Mouse (Mus musculus) A20 (cell line): ENCODE measurements around the gene Glp2r.

Experiments used
- DNase-seq: peaks from one replicate; pipeline ENCODE4 v3.0.0-alpha.2; 2011; ENCODE audit warnings: low read depth, low spot score

The Glp2r gene

DNA sequence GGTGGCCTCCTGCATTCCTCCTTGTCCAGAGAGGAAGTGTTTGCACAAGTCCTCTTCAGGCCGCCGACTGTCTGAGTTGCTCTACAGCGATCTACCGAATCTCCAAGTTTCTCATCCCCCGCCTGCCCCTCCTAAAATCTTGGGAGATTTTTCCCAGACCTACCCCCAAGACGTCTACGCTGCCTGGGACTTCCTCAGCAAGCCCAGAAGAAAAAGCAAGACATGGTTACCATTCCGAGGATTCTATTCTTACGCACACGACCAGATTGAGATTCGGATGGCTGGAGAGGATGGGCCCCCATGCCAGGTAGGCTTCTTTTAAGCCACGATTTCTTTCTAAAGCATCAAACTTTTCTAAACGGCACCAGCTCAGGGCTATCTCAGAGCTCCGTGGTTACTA, at the start of gene Glp2r:
Glp2r (minus strand) TSS at position 101 of the 400 bp plus-strand sequence.
- DNase-seq, result no peak

DNA sequence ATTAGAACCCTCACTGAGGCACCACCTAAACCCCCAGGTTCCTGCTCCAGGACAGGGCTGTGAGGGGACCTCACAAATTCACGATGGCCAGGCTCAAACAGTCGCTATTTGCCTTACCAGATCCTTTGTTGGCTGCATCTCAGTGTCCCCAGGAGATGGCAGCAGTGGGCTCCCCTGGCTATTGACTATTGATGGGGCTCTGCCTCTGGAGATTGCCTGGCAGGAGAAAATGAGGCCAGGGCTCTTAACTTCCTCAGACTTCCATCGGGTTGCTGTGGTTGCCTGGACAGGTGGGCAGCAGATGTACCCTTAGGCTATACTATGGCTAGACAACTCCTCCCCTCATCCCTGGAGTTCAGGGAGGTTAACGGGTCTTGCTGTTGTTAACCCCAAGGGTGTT, 49.3 kb upstream of the Glp2r start:
- DNase-seq, result peak; percentile 47

DNA sequence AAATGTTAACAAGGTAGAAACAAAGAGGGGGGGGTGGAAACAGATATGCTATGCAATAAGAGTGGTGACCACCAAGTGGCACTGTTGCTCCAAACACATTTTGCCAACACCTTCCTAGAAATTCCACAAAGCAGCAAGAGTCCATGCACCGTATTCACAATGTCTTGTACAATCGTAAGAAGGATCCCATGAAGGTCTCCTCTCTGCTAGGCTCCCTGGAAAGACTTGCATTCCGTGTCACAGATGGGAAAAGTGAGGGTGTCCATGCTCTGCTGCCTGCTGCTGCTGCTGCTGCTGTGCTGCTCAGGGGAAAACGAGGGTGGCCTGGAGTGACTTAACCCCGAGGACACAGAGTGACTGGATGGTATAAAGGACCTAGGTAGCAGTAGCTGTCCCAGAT, 48.7 kb upstream of the Glp2r start:
- peak; percentile 15 for DNase-seq

DNA sequence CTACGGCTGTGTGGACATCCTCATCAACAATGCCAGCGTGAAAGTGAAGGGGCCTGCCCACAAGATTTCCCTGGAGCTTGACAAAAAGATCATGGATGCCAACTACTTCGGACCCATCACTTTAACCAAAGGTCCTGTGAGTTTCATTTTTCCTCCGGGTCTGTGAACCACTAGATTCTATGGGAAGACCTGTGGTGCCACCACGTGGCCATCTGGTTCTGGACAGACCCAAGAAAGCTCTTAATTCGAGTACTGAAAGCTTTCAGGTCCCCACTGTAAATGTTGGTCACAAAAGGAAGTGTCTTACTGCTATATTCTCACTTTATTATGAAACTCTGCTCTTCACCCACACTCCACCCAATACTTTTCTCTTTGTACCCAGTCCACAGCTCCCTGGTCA, 40.6 kb upstream of the Glp2r start:
- peak; percentile 7 for DNase-seq

DNA sequence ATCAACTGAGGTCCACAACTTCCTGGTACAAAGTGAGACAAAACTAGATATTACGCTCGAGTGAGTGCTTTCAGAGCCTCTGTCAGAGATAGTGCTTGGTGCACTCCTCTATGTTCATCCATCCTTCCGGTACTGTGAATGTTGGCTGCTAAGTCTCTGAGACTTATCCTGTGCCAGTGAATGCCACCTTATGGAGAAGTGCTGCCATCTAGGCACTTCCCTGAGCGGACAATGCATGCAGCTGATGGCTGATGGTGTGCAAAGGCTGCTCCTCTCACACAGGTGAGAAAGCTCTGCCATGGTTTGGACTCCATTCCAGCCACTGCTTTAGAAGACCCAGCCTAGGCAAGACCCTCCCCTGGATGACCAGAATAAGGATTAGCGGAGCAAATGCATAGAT, 37.1 kb upstream of the Glp2r start:
- no peak for DNase-seq

DNA sequence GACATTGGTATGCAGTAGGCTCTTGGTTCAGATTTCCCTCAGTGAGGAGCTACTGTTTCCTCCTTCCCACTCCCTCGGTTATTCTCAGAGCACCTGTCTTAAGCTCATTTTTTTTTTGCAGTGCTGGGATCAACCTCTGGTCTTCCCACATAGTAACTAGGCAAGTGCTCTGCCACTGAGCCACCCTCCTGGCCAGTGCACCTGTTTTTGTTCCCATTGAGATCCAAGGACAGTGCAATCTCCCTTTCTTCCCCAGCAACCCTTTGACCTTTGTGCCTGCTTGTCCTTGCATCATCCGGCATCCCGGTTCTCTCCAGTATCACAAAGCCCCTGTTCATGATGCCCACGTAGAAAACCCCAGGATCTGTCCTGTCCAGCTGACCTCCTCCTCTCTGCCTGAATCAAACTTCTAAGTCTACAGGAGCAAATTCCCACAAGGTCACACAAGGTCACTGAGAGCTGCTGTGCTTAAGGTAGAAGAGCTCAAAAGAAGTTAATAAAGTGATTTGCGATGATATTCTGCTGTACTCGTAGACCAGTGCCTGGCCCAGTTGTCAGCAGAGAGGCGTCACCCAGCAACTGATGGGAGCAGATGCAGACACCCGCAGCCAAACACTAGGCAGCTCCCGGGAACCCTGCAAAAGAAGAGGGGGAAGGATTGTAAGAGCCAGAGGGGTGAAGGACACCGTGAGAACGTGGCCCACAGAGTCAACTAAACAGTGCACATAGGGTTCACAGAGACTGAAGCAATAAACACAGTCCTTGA, 36.1 kb upstream of the Glp2r start:
- DNase-seq, result no peak

DNA sequence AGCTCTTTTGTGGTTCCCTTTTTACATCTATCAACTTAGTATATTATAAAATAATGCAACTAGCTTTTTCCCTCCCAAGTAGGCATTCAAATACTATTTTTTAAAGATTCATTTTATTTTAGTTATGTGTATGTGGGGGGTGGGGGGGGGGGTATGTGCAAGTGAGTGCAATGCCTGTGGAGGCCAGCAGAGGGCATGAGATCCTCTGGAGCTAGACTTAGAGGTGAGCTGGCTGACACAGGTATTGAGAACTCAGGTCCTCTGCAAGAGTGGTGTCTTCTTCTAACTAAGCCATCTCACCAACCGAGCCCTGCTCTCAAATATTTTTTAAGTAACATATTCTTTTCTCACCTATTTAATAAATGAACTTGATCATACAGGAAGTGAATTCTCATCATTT, 34.6 kb upstream of the Glp2r start:
- DNase-seq, result peak; percentile 23

DNA sequence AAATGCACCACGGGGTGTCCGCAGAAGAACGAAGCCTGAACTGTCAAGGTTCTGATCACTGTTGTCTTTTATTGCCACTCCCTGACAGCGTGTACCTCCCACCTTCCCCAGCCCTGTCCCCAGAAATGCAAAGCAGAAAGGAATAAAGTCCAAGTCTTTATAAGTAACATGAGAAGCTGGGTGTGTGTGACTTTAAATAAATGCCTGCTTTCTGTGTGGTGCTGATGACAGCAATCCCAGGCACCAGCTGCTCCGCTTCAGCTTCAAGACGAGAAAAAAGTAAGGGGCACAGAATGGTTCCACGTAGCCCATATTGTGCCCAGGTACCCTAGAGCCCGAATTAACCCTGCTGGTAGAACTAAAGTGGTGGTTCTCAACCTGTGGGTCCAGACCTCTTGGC, 30.2 kb upstream of the Glp2r start:
- no peak for DNase-seq

DNA sequence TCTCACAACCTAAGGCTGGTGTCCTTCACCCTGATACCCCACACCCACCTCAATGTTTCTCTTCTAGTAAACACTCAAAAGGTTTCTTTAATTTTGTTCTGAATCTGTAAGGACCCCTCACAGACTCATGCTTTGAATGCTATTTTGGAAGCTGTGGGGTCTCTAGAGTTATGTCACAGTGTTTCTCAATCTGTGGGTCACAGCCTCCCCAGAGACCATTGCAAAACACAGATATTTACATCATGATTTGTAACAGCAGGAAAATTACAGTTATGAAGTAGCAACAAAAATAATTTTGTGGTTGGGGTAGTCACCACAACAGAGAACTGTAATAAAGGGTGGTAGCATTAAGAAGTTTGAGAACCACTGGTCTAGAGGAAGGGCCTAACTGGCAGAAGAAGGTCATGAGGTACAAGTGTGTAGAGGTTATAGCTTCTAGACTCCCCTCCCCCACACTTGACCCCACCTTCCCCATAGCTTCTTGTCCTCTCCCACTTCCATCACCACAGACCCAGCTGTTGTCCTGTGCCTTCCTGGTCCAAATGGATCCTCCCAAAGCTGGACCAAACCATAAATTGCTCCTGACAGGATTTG, 29.3 kb upstream of the Glp2r start:
- DNase-seq, result no peak

DNA sequence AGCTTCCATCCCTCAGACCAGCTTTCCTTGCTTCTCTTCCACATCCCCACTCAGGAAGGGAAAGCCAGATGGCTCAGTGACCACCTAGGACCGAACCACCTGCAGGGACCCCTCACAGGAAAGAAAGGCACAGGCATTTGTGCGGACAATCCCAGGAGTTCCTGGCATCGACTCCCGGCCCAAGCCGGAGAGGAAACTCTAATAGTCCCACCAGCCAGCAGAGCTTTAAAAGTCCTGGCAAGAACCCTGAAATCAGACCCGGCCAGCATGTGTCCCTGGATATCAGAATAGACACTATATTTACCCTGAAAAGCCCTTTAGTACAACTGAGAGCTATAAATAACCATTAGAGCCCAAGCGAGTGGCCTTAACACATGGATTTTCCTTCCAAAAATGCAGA, 27.0 kb upstream of the Glp2r start, which contains the start of gene Dhrs7c:
Dhrs7c (plus strand) TSS at position 257 of the 400 bp plus-strand sequence.
- no peak for DNase-seq

DNA sequence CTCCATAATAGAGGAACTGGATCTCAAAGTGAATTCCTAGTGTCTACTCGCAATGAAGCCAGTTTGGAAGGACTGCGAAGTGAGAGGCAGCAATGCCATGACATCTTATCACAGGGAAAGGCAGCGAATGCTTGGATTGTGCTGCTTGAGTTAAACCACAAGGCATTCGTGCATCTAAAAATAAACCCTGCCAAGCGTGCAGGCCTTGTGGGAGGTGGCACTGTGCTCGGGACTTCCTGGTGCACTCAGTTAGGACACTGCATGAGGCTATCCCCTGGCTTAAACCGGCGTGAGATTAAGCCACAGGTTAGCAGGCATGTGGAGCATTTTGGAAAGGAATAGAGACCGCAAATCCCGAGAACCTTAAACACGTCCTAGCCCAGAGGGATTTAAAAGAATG, 19.2 kb upstream of the Glp2r start:
- no peak for DNase-seq

DNA sequence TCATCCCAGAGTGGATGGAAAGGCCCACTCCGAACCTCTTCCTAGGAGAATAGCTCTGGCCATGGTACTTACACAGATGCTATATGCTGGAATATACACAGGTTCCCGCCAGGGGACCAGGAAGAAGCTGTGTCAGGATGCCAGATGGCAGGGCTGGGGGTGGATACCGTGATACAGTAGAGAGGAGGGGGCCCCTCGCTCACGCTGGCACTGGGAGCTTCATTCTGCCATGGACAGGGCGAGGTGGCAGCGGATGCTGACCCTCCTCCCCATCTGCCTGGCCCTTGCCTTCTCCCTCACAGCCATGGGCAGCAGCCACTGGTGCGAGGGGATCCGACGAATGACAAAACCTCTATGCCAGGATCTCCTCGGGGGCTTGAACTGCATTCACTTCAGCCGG, 3.4 kb upstream of the Glp2r start, which contains the start of gene Gsg1l2:
Gsg1l2 (plus strand) TSS at position 230 of the 400 bp plus-strand sequence.
- DNase-seq, result no peak

DNA sequence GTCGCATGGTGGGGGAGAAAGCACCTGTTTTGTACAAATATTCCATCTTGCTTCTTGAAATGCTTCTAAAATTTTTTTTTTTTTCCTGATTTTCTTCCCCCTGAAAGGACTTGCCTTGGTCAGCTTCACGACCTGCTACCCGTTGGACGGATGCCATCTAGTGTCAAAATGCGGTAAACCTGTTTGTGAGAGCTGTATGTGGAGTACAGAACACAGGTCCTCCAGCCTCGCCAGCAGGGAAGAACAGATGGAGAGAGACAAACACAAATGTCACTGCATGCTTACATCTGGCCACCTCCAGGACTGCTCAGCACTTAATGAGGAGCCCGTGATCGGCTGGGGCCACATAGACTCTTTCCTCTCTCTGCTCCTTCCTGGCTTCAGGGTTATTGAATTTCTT, 1.6 kb upstream of the Glp2r start:
- peak; percentile 69 for DNase-seq

DNA sequence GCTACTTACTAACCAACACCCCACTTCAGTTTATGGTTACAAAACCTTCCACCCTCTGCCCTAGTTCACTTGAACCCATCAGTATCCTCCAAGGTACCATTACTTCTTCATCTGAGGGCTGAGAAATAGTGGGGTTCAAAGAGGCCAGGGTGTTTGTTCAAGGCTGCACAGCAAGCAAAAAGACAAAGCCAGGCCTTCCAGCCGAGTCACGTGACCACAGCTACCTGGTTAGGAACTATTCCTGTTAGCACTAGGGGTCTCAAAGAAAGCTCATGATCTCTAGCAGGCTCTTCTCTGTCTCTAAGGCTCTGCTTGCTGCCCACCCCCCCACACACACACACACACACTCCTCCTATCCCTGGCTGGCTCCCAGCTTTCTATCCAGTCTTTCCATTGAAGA, 738 bp upstream of the Glp2r start:
- DNase-seq, result no peak

DNA sequence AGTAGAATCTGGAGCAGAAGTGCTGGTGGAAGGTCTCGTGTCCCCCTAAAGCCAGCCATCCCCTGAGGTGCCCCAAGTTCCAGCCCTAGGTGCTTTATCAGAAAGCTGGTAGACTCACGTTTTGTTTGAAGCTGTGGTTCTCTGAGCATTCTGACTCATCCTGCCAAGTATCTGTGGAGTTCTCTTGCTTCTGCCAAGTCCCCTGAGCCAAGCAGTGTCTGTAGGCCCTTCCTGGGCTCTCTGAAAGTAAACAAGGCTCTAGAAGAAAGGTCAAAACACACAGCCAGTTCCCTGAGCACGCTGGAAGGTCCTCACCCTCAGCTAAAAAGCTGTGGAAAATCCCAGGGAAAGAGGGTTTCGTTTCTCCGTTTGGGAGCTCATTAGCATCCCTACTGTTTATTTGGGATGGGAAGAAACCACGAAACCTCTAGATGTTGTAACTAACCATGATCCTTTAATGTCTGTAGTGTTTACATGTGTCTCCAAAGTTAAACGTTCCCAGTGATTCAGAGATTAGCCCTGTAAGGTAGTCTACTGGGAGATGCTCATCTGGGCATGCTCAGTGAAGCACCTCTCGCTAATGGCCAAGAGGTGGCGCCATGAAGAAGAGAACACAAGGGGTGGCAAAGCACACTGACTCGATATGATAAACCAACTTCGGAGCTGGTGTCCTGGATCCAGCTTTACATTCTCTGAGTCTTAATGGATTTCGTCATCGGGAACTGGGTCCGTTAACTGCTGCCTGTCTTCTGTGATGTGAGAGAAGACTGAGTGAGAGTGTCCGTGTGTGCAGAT, 13.4 kb downstream of the Glp2r start:
- DNase-seq, result peak; percentile 21

DNA sequence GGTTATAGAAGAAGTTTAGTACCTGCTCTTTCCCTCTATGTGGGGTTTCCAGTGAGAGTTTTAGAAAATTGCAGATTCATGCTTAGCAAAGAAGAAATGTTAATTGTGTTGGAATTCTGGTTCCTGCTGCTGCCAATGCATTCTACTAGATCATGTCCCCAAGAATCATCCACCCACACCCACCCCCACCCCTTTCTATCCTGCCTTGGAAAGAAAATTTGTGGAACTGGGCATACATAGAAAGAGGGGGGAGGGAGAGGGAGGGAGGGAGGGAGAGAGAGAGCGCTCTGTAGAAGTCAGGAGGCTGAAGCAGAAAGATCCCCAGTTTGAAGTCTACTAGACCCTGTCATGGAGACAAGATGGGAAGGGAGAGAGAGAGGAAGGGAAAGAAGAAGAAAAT, 14.7 kb downstream of the Glp2r start:
- no peak for DNase-seq

DNA sequence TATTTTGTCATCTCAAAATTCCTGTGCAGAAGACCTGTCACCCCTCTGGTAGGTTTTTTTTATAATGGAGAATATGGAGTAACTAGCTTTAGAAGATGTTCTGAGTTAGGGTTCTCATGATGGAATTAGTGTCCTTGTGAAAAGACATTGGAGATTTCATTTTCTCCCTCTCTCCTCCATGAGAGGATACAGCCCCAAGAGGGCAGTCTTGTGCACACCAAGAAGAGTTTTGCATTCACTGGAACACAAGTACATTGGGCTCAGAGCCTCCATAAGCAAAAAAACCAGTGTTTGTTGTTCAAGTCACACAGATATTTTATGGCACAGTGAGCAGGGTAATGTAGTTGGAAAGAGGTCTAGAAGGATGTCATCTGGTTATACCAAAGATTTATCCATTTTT, 29.4 kb downstream of the Glp2r start:
- DNase-seq, result no peak

DNA sequence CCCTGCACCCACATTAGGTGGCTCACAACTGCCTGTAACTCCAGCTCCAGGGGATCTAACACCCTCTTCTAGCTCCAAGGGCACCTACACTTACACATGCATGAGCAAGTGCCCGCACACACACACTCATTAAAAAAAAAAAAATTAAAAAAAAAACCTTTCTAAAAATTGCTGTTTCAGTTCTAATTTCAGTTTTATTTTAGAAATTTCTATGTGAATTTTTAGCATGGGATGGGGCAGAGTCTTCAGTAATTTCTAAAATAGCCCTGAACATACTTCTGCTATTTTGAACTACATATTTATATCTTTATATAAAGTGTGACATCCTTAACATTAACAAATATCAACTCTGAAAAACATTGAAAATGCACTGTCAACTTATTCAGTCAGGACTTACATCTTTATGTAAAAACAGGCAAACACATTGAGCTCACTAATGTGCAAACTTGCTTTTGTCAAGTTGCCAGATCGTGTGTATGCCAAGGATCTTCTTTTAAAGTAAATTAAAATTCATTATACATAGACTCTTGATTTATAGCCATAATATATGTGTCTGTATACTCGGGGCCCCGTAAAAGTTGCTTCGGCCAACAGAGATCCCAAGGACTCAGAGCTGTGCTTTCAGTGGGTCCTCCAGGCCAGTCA, 32.0 kb downstream of the Glp2r start:
- DNase-seq, result peak; percentile 16

DNA sequence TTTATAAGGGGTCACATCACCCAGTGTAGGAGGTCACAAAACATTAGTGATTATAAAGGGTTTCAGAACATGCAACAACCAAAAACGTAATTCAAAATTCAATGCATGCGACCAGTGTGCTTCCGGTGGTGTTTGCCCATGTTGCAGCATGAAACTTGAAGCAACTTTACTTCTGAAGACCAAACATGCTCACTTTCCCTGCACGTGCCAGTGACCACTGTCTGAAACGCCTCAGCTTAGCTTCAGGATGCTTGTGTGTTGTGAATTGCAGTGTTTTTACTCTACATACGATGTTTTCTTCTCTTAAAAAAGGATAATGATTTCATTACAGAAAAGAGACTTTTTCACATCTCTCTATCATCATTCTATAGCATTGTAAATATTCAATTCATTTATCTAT, 32.6 kb downstream of the Glp2r start:
- DNase-seq, result no peak

DNA sequence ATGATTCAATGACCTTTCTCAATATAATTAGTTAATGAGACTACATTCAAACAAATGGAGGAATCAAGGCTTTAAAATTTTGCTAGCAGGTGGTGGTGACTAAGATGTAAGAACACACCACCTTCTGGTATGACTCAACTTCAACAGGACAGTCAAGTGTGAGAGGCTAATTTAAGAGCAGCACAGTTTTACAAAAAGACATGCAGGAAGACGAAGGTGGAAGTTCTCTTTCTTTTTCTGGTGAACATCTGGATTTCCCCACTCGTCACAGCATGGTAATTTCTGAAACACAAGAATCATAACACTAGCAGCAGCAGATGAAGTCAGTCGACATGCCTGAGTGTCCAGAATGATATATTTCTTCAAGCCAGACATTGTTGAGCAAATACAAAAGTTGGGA, 36.4 kb downstream of the Glp2r start:
- peak; percentile 82 for DNase-seq

DNA sequence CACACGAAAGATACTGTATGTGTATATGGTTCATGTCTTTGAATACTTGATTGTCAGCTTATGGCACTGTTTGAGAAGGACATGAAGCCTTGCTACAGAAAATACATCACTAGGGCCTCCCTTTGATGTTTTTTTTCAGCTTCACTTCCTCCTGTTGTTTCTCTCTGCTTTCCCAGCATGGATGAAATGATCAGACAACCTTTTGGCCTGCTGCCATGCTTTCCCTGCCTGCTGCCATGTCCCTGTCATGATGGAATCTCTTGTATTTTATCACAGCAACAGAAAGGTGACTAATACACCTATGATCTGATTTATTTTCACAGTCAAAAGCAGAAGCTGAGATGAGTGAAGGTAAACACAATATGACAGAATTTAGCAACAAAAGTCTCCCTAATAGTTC, 37.2 kb downstream of the Glp2r start:
- no peak for DNase-seq

DNA sequence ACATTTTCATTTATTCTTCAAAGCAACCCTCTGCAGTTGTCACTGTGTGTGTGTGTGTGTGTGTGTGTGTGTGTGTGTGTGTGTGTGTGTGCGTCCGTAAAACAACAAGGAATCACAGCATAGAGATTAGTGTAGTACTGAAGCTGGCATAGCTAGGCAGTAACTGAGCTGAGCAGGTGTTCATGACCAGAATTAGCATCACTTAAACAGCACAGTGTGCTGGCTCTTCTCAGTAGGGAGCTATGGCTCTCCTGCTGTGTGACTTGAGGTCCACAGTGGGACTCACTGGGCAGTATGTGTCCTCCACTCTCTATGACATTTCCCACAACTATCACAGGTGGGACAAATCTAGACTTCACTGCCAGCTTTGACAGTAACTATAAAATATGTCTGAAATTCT, 39.9 kb downstream of the Glp2r start:
- DNase-seq, result no peak
